Mouse (Mus musculus) cerebellum, adult 11-12 months (tissue): Measurements from ENCODE around the gene Gm9117.
"Not testable (repeated sequence)": the region's sequence is repeated elsewhere in the genome, so short reads cannot be mapped to it uniquely, and the experiment has no call there.

Experiments
- DNase-seq: peaks from one replicate; pipeline ENCODE4 v3.0.0; 2022

Gm9117 gene

GRCm38 (mm10) chr3:93943443-93943842, at the start of gene Gm9117:
TSS of gene Gm9117 (minus strand) at chr3:93943543.
- not testable (repeated sequence) for DNase-seq

GRCm38 (mm10) chr3:93968938-93969337, 25.6 kb upstream of the Gm9117 start:
- DNase-seq: not testable (repeated sequence)

GRCm38 (mm10) chr3:93961214-93961613, 17.9 kb upstream of the Gm9117 start, which contains the start of gene Tdpoz5:
TSS of gene Tdpoz5 (minus strand) at chr3:93961314.
- DNase-seq: not testable (repeated sequence)

- not testable (repeated sequence) for DNase-seq
These were observed 5.0 kb downstream of the Gm9117 start for GRCm38 (mm10) chr3:93938386-93938785.
